Mouse (Mus musculus): Measurements from ENCODE around the gene Tas1r1. TPM values are rescaled to one million over a fixed set of nuclear protein-coding genes. Genes with fewer than 3 reads are reported as not detected.

The Tas1r1 gene
- polyA plus RNA-seq, 1 experiment: 30.2 TPM

GRCm38 (mm10) chr4:152072121-152072601 lies 33.8 kb upstream of the Tas1r1 start, which contains the start of gene Plekhg5:
Plekhg5 (plus strand) TSS chr4:152072498.
- Histone ChIP-seq H3K36me3 (ENCODE audit: control insufficient read depth, insufficient read depth, low read length) (no peaks in the 10 kb centered on the region), H3K27me3 (ENCODE audit: control insufficient read depth, insufficient read depth, low read length) (no peaks in the 10 kb centered on the region), H3K4me3 (ENCODE audit: control insufficient read depth, low read depth, low read length) (peak within 1 kb of the TSS; percentile 19; the same call in 1 of the 2 replicates), H3K4me1 (ENCODE audit: control insufficient read depth, insufficient read depth, low read length) (peaks cover 13% of the 10 kb centered on the region), H3K27ac (ENCODE audit: control insufficient read depth, insufficient read depth, low read depth, low read length) (peak within 1 kb of the TSS; percentile 59)
- TF ChIP-seq POLR2A (IDR thresholded peaks at IDR 0.05; ENCODE audit: control insufficient read depth, low read depth, low read length): no peak

- H3K27me3 ChIP-seq (ENCODE audit: control insufficient read depth, insufficient read depth, low read length): no peaks in the 10 kb centered on the region
- TF ChIP-seq POLR2A (IDR thresholded peaks at IDR 0.05; ENCODE audit: control insufficient read depth, low read depth, low read length): no peak
- no peak for TF ChIP-seq CTCF (IDR thresholded peaks at IDR 0.05; ENCODE audit: control insufficient read depth, insufficient read depth, insufficient replicate concordance, low read depth, low read length)
- H3K4me1 ChIP-seq (ENCODE audit: control insufficient read depth, insufficient read depth, low read length): peaks cover 13% of the 10 kb centered on the region
- no peak overlapping the region for H3K4me3 ChIP-seq (ENCODE audit: control insufficient read depth, low read depth, low read length)
- no peak overlapping the region for H3K27ac ChIP-seq (ENCODE audit: control insufficient read depth, insufficient read depth, low read depth, low read length)
- H3K36me3 ChIP-seq (ENCODE audit: control insufficient read depth, insufficient read depth, low read length): no peaks in the 10 kb centered on the region
Observed at GRCm38 (mm10) chr4:152070494-152071396, 32.4 kb upstream of the Tas1r1 start.

- peaks cover 13% of the 10 kb centered on the region for H3K4me1 ChIP-seq (ENCODE audit: control insufficient read depth, insufficient read depth, low read length)
- TF ChIP-seq POLR2A (IDR thresholded peaks at IDR 0.05; ENCODE audit: control insufficient read depth, low read depth, low read length) (no peak), CTCF (IDR thresholded peaks at IDR 0.05; ENCODE audit: control insufficient read depth, insufficient read depth, insufficient replicate concordance, low read depth, low read length) (no peak)
- no peak overlapping the region for H3K27ac ChIP-seq (ENCODE audit: control insufficient read depth, insufficient read depth, low read depth, low read length)
- no peaks in the 10 kb centered on the region for H3K27me3 ChIP-seq (ENCODE audit: control insufficient read depth, insufficient read depth, low read length)
- H3K36me3 ChIP-seq (ENCODE audit: control insufficient read depth, insufficient read depth, low read length): no peaks in the 10 kb centered on the region
- no peak overlapping the region for H3K4me3 ChIP-seq (ENCODE audit: control insufficient read depth, low read depth, low read length)
Observed at GRCm38 (mm10) chr4:152069245-152069644, 30.9 kb upstream of the Tas1r1 start.

- Histone ChIP-seq H3K27me3 (ENCODE audit: control insufficient read depth, insufficient read depth, low read length) (no peaks in the 10 kb centered on the region), H3K4me3 (ENCODE audit: control insufficient read depth, low read depth, low read length) (no peak overlapping the region), H3K4me1 (ENCODE audit: control insufficient read depth, insufficient read depth, low read length) (peaks cover 8% of the 10 kb centered on the region), H3K36me3 (ENCODE audit: control insufficient read depth, insufficient read depth, low read length) (no peaks in the 10 kb centered on the region), H3K27ac (ENCODE audit: control insufficient read depth, insufficient read depth, low read depth, low read length) (peak overlapping the region; percentile 3; the same call in 1 of the 2 replicates)
- TF ChIP-seq CTCF (IDR thresholded peaks at IDR 0.05; ENCODE audit: control insufficient read depth, insufficient read depth, insufficient replicate concordance, low read depth, low read length) (no peak), POLR2A (IDR thresholded peaks at IDR 0.05; ENCODE audit: control insufficient read depth, low read depth, low read length) (no peak)
Observed at GRCm38 (mm10) chr4:152068166-152068724, 29.9 kb upstream of the Tas1r1 start.

GRCm38 (mm10) chr4:152067280-152067679 lies 28.9 kb upstream of the Tas1r1 start:
- Histone ChIP-seq H3K4me3 (ENCODE audit: control insufficient read depth, low read depth, low read length) (no peak overlapping the region), H3K36me3 (ENCODE audit: control insufficient read depth, insufficient read depth, low read length) (no peaks in the 10 kb centered on the region), H3K27ac (ENCODE audit: control insufficient read depth, insufficient read depth, low read depth, low read length) (no peak overlapping the region; the same call in 1 of the 2 replicates), H3K27me3 (ENCODE audit: control insufficient read depth, insufficient read depth, low read length) (no peaks in the 10 kb centered on the region), H3K4me1 (ENCODE audit: control insufficient read depth, insufficient read depth, low read length) (peaks cover 5% of the 10 kb centered on the region)
- TF ChIP-seq POLR2A (IDR thresholded peaks at IDR 0.05; ENCODE audit: control insufficient read depth, low read depth, low read length): no peak
- TF ChIP-seq CTCF (IDR thresholded peaks at IDR 0.05; ENCODE audit: control insufficient read depth, insufficient read depth, insufficient replicate concordance, low read depth, low read length): no peak

- Histone ChIP-seq H3K36me3 (ENCODE audit: control insufficient read depth, insufficient read depth, low read length) (peaks cover 2% of the 10 kb centered on the region), H3K27me3 (ENCODE audit: control insufficient read depth, insufficient read depth, low read length) (no peaks in the 10 kb centered on the region), H3K27ac (ENCODE audit: control insufficient read depth, insufficient read depth, low read depth, low read length) (no peak overlapping the region), H3K4me1 (ENCODE audit: control insufficient read depth, insufficient read depth, low read length) (0 out of 2 replicates have a peak, but pooled peaks cover under 1% of the 10 kb centered on the region), H3K4me3 (ENCODE audit: control insufficient read depth, low read depth, low read length) (no peak overlapping the region)
- TF ChIP-seq POLR2A (IDR thresholded peaks at IDR 0.05; ENCODE audit: control insufficient read depth, low read depth, low read length): no peak
- no peak for TF ChIP-seq CTCF (IDR thresholded peaks at IDR 0.05; ENCODE audit: control insufficient read depth, insufficient read depth, insufficient replicate concordance, low read depth, low read length)
Observed at GRCm38 (mm10) chr4:152062390-152063110, 24.2 kb upstream of the Tas1r1 start.

- H3K4me1 ChIP-seq (ENCODE audit: control insufficient read depth, insufficient read depth, low read length): peaks cover 8% of the 10 kb centered on the region
- H3K4me3 ChIP-seq (ENCODE audit: control insufficient read depth, low read depth, low read length): no peak overlapping the region
- no peak for TF ChIP-seq POLR2A (IDR thresholded peaks at IDR 0.05; ENCODE audit: control insufficient read depth, low read depth, low read length)
- H3K27me3 ChIP-seq (ENCODE audit: control insufficient read depth, insufficient read depth, low read length): no peaks in the 10 kb centered on the region
- H3K36me3 ChIP-seq (ENCODE audit: control insufficient read depth, insufficient read depth, low read length): peaks cover 3% of the 10 kb centered on the region
- H3K27ac ChIP-seq (ENCODE audit: control insufficient read depth, insufficient read depth, low read depth, low read length): no peak overlapping the region
Observed at GRCm38 (mm10) chr4:152044609-152045008, 6.2 kb upstream of the Tas1r1 start.

Measured in testis, adult 2 months (tissue).